Mouse (Mus musculus) C2C12 (cell line): Measurements from ENCODE around the gene Nlrp6.
"Not testable (repeated sequence)": the region's sequence is repeated elsewhere in the genome, so short reads cannot be mapped to it uniquely, and the experiment has no call there.

ENCODE experiments used
- CTCF ChIP-seq: IDR thresholded peaks from one replicate; pipeline ENCODE4 v1.5.1; 2011; ENCODE audit not compliant: control insufficient read depth, insufficient read depth, insufficient read length
- MYOD1 ChIP-seq: IDR thresholded peaks from one replicate; pipeline ENCODE4 v1.6.1; 2011; ENCODE audit warnings: low read depth; ENCODE audit not compliant: control insufficient read depth, insufficient read length
- MYOG ChIP-seq: IDR thresholded peaks from one replicate; pipeline ENCODE4 v1.6.1; 2011; ENCODE audit not compliant: control insufficient read depth, insufficient read length; ENCODE audit errors: extremely low read depth
- USF1 ChIP-seq: IDR thresholded peaks from one replicate; pipeline ENCODE4 v1.6.1; 2011; ENCODE audit warnings: low read depth, mild to moderate bottlenecking, control low read depth, moderate library complexity

GRCm38 (mm10) chr7:140976720-140977119 is 56.0 kb downstream of the Nlrp6 start:
- TF ChIP-seq CTCF, USF1, MYOD1, MYOG: not testable (repeated sequence)
